Mouse (Mus musculus) liver, embryonic 14.5 days (tissue): ENCODE measurements around the gene Rapgef1.

Experiments used
- CTCF ChIP-seq: IDR thresholded peaks from 2 replicates; pipeline ENCODE4 v1.5.1; 2016; ENCODE audit warnings: antibody characterized with exemption, low read depth, control low read depth
- EP300 ChIP-seq: IDR thresholded peaks from 2 replicates; pipeline ENCODE4 v1.6.1; 2016; ENCODE audit warnings: antibody characterized with exemption, low read depth

GRCm38 (mm10) chr2:29676513-29676912 lies 57.0 kb downstream of the Rapgef1 start:
- no peak for TF ChIP-seq CTCF
- no peak for TF ChIP-seq EP300
